Mouse (Mus musculus) liver, embryonic 16.5 days (tissue): ENCODE measurements around the gene Hist2h2aa2. TPM values are rescaled to one million over a fixed set of nuclear protein-coding genes. Genes with fewer than 3 reads are reported as not detected.
"Not testable (repeated sequence)": the region's sequence is repeated elsewhere in the genome, so short reads cannot be mapped to it uniquely, and the experiment has no call there.

Experiments used
- ATAC-seq: fragments of 200-750 bp; cut with Nextera tagmentation; 2 replicates; pipeline ENCODE4 v1.8.0; 2017; ENCODE audit warnings: low read depth, mild to moderate bottlenecking, moderate number of reproducible peaks, moderate library complexity
- H3K27ac ChIP-seq: fragments of 300-500 bp; sonication (generic); 2 replicates; pipeline ENCODE4 v1.5.1; 2014; ENCODE audit warnings: mild to moderate bottlenecking, low read length
- H3K27me3 ChIP-seq: fragments of 300-500 bp; sonication (generic); 2 replicates; pipeline ENCODE4 v1.6.1; 2014; ENCODE audit warnings: low read depth, low read length, mixed read lengths; ENCODE audit not compliant: control insufficient read depth, insufficient read depth
- H3K36me3 ChIP-seq: fragments of 300-500 bp; sonication (generic); 2 replicates; pipeline ENCODE4 v1.6.1; 2014; ENCODE audit warnings: mild to moderate bottlenecking; ENCODE audit not compliant: control insufficient read depth, insufficient read depth
- H3K4me1 ChIP-seq: fragments of 300-500 bp; sonication (generic); 2 replicates; pipeline ENCODE4 v1.6.1; 2014; ENCODE audit warnings: low read depth, low read length, mixed read lengths; ENCODE audit not compliant: control insufficient read depth
- H3K4me2 ChIP-seq: fragments of 300-500 bp; sonication (generic); 2 replicates; pipeline ENCODE4 v1.6.1; 2014; ENCODE audit warnings: low read depth, low read length, mixed read lengths
- H3K4me3 ChIP-seq: fragments of 300-500 bp; sonication (generic); 2 replicates; pipeline ENCODE4 v1.5.1; 2014; ENCODE audit warnings: low read depth, mild to moderate bottlenecking, low read length
- H3K9ac ChIP-seq: fragments of 300-500 bp; sonication (generic); 2 replicates; pipeline ENCODE4 v1.6.1; 2014; ENCODE audit warnings: low read depth, low read length
- H3K9me3 ChIP-seq: fragments of 300-500 bp; sonication (generic); replicated peaks from 2 replicates; pipeline ENCODE4 v1.6.1; 2016; ENCODE audit warnings: low read length; ENCODE audit not compliant: control insufficient read depth
- WGBS: fragments of 180-500 bp; shearing (Covaris S2); extraction: QIAGEN DNeasy Blood & Tissue Kit; methylation state at CpG from one replicate; pipeline ENCODE4 v1.1.7; 2014; ENCODE audit not compliant: insufficient replicate concordance; 5-methylcytosine and 5-hydroxymethylcytosine counted together
- polyA plus RNA-seq: library from polyadenylated mRNA; unstranded; fragments of >200 nt; fragmentation: Nextera tagmentation; extraction: Ambion mirVana; gene quantifications from 2 replicates; pipeline ENCODE4 v1.2.1, GENCODE M21; 2015

The Hist2h2aa2 gene
- polyA plus RNA-seq = 77.1 and 92.2 TPM in 2 replicates

- H3K9ac ChIP-seq = peak within 1 kb of the TSS; percentile 63
- H3K4me1 ChIP-seq = peaks cover 43% of the 10 kb centered on the region
- H3K36me3 ChIP-seq = not testable (repeated sequence)
Measured at GRCm38 (mm10) chr3:96239949-96240798, at the start of gene Hist2h2aa2. Gene Hist2h2aa2, minus strand, starts transcription at chr3:96240276.

GRCm38 (mm10) chr3:96289201-96289600 lies 49.1 kb upstream of the Hist2h2aa2 start:
- WGBS = 50% methylated on average over 3 of the region's 3 CpGs

More at GRCm38 (mm10) chr3:96239949-96240798, at the start of gene Hist2h2aa2:
- not testable (repeated sequence) for H3K27me3 ChIP-seq, H3K9me3 ChIP-seq
- 5% methylated on average over 18 of the region's 85 CpGs for WGBS
- peak; percentile 66 for ATAC-seq
- peak within 1 kb of the TSS; percentile 63 for H3K4me2 ChIP-seq
- peak within 1 kb of the TSS; percentile 91 for H3K27ac ChIP-seq
- H3K4me3 ChIP-seq = peak within 1 kb of the TSS; percentile 39

GRCm38 (mm10) chr3:96287334-96287733 lies 47.3 kb upstream of the Hist2h2aa2 start:
- H3K4me2 ChIP-seq, H3K9ac ChIP-seq, ATAC-seq, H3K27ac ChIP-seq, H3K4me3 ChIP-seq, H3K36me3 ChIP-seq, H3K9me3 ChIP-seq, H3K4me1 ChIP-seq: not testable (repeated sequence)
- H3K27me3 ChIP-seq = peaks cover 11% of the 10 kb centered on the region
- WGBS = 83% methylated on average over 11 of the region's 11 CpGs

More at GRCm38 (mm10) chr3:96289201-96289600, 49.1 kb upstream of the Hist2h2aa2 start:
- Histone ChIP-seq H3K27me3 (no peaks in the 10 kb centered on the region), H3K9me3 (no peaks in the 10 kb centered on the region), H3K4me1 (no peaks in the 10 kb centered on the region), H3K9ac (no peak overlapping the region), H3K36me3 (no peaks in the 10 kb centered on the region), H3K27ac (no peak overlapping the region), H3K4me2 (no peak overlapping the region), H3K4me3 (no peak overlapping the region)
- no peak for ATAC-seq

- Histone ChIP-seq H3K36me3 (no peaks in the 10 kb centered on the region), H3K4me3 (no peak overlapping the region), H3K4me2 (no peak overlapping the region), H3K27me3 (peaks cover 11% of the 10 kb centered on the region), H3K9ac (no peak overlapping the region), H3K9me3 (no peaks in the 10 kb centered on the region), H3K4me1 (no peaks in the 10 kb centered on the region; the same call in 1 of the 2 replicates), H3K27ac (no peak overlapping the region)
- WGBS = 17% methylated on average over 4 of the region's 4 CpGs
- no peak for ATAC-seq
Measured at GRCm38 (mm10) chr3:96284457-96284856, 44.4 kb upstream of the Hist2h2aa2 start.

GRCm38 (mm10) chr3:96280660-96281059 lies 40.6 kb upstream of the Hist2h2aa2 start:
- no peaks in the 10 kb centered on the region for H3K9me3 ChIP-seq
- WGBS = 48% methylated on average over 6 of the region's 6 CpGs

GRCm38 (mm10) chr3:96277800-96278624 lies 37.9 kb upstream of the Hist2h2aa2 start:
- Histone ChIP-seq H3K36me3 (no peaks in the 10 kb centered on the region), H3K27me3 (peaks cover 5% of the 10 kb centered on the region), H3K4me2 (peak overlapping the region; percentile 100), H3K9ac (peak overlapping the region; percentile 90), H3K4me3 (peak overlapping the region; percentile 73), H3K9me3 (no peaks in the 10 kb centered on the region), H3K4me1 (peaks cover 15% of the 10 kb centered on the region), H3K27ac (peak overlapping the region; percentile 82)
- under 1% methylated on average over 49 of the region's 49 CpGs for WGBS
- ATAC-seq = peak; percentile 90

More at GRCm38 (mm10) chr3:96280660-96281059, 40.6 kb upstream of the Hist2h2aa2 start:
- Histone ChIP-seq H3K4me2 (no peak overlapping the region), H3K27me3 (peaks cover 11% of the 10 kb centered on the region), H3K9ac (no peak overlapping the region), H3K4me3 (no peak overlapping the region), H3K27ac (no peak overlapping the region), H3K36me3 (no peaks in the 10 kb centered on the region), H3K4me1 (peaks cover 15% of the 10 kb centered on the region)
- ATAC-seq = no peak

GRCm38 (mm10) chr3:96277428-96277799 lies 37.3 kb upstream of the Hist2h2aa2 start:
- H3K4me1 ChIP-seq = peaks cover 15% of the 10 kb centered on the region
- H3K9me3 ChIP-seq = no peaks in the 10 kb centered on the region
- ATAC-seq = peak; percentile 56
- WGBS = 13% methylated on average over 8 of the region's 8 CpGs
- no peaks in the 10 kb centered on the region; the same call in 1 of the 2 replicates for H3K27me3 ChIP-seq
- peak overlapping the region; percentile 82 for H3K27ac ChIP-seq
- H3K4me3 ChIP-seq = peak overlapping the region; percentile 73
- H3K4me2 ChIP-seq = peak overlapping the region; percentile 100
- peak overlapping the region; percentile 90 for H3K9ac ChIP-seq
- no peaks in the 10 kb centered on the region for H3K36me3 ChIP-seq

- 40% methylated on average over 17 of the region's 17 CpGs for WGBS
- Histone ChIP-seq H3K9me3 (no peaks in the 10 kb centered on the region), H3K4me2 (peak overlapping the region; percentile 19; the same call in 1 of the 2 replicates), H3K36me3 (no peaks in the 10 kb centered on the region), H3K27ac (no peak overlapping the region), H3K9ac (no peak overlapping the region), H3K27me3 (no peaks in the 10 kb centered on the region; the same call in 1 of the 2 replicates), H3K4me1 (peaks cover 18% of the 10 kb centered on the region), H3K4me3 (0 out of 2 replicates have a peak overlapping the region, but pooled peaks have one; percentile 1)
- ATAC-seq = no peak
Measured at GRCm38 (mm10) chr3:96273591-96274465, 33.8 kb upstream of the Hist2h2aa2 start.
